Mouse (Mus musculus) heart, postnatal 14 days (tissue): ENCODE measurements at regions not wholly inside any gene's neighbourhood (a gene's known extent, or its start where the extent isn't known, plus 50 kb on each side); places are given as distances from the start of the nearest gene placed in this dataset.

Experiments
- DNase-seq, 2 experiments: peaks; one replicate each; pipeline ENCODE4 v3.0.0; 2021 to 2022
- intact Hi-C: fragments of 180-260 bp; cut with DNase I; formaldehyde crosslinking; loops from one replicate; pipeline ENCODE4 v1.15.1; 2025

- no peak for DNase-seq
- intact Hi-C loops: loop anchor here (1.0 kb wide), 1 partner anchor 101 kb away; no protein-coding TSS in a partner anchor
These were observed 49.9 kb upstream of the Eed start for GRCm38 (mm10) chr7:90030486-90031250.

GRCm38 (mm10) chr7:90033086-90033485 lies 52.3 kb upstream of the Eed start:
- DNase-seq: no peak
- intact Hi-C loops: no loop called here

- peak; percentile 23 to 24 for DNase-seq
- intact Hi-C loops: no loop called here
These were observed 53.0 kb upstream of the Eed start for GRCm38 (mm10) chr7:90033640-90034312.

- intact Hi-C loops: no loop called here
These were observed 53.7 kb upstream of the Eed start for GRCm38 (mm10) chr7:90034498-90034897.

GRCm38 (mm10) chr7:90035396-90035795 lies 54.6 kb upstream of the Eed start:
- intact Hi-C loops: no loop called here
- DNase-seq: no peak

More at GRCm38 (mm10) chr7:90034498-90034897, 53.7 kb upstream of the Eed start:
- no peak for DNase-seq

GRCm38 (mm10) chr7:90037736-90038135 lies 57.0 kb upstream of the Eed start:
- DNase-seq: no peak
- intact Hi-C loops: no loop called here

- no peak for DNase-seq
- intact Hi-C loops: no loop called here
These were observed 58.7 kb upstream of the Eed start for GRCm38 (mm10) chr7:90039504-90039903.

GRCm38 (mm10) chr7:90040581-90041340 lies 60.0 kb upstream of the Eed start:
- intact Hi-C loops: no loop called here
- peak; percentile 61 to 69 for DNase-seq

GRCm38 (mm10) chr7:90041565-90042024 lies 60.8 kb upstream of the Eed start:
- no peak for DNase-seq
- intact Hi-C loops: no loop called here

GRCm38 (mm10) chr7:90042364-90042763 lies 61.6 kb upstream of the Eed start:
- intact Hi-C loops: no loop called here
- no peak for DNase-seq

GRCm38 (mm10) chr7:90043526-90043925 lies 62.7 kb upstream of the Eed start:
- DNase-seq: no peak
- intact Hi-C loops: no loop called here

- intact Hi-C loops: no loop called here
These were observed 63.4 kb upstream of the Eed start for GRCm38 (mm10) chr7:90044100-90044698.

GRCm38 (mm10) chr7:90045208-90045800 lies 64.5 kb upstream of the Eed start:
- DNase-seq: no peak
- intact Hi-C loops: no loop called here

More at GRCm38 (mm10) chr7:90044100-90044698, 63.4 kb upstream of the Eed start:
- DNase-seq: no peak

- intact Hi-C loops: no loop called here
- DNase-seq: no peak
These were observed 65.4 kb upstream of the Eed start for GRCm38 (mm10) chr7:90046228-90046627.

- DNase-seq: no peak
- intact Hi-C loops: no loop called here
These were observed 66.1 kb upstream of the Eed start for GRCm38 (mm10) chr7:90046862-90047261.

- intact Hi-C loops: no loop called here
- DNase-seq: peak in 1 of 2 experiments; percentile 20
These were observed 67.9 kb upstream of the Eed start for GRCm38 (mm10) chr7:90048401-90049307.

GRCm38 (mm10) chr7:90049831-90050237 lies 69.1 kb upstream of the Eed start:
- DNase-seq: no peak
- intact Hi-C loops: no loop called here

GRCm38 (mm10) chr7:90054795-90055511 lies 74.2 kb upstream of the Eed start:
- intact Hi-C loops: no loop called here

GRCm38 (mm10) chr7:90057947-90058346 lies 72.1 kb upstream of the Picalm start:
- intact Hi-C loops: no loop called here
- no peak for DNase-seq

More at GRCm38 (mm10) chr7:90054795-90055511, 74.2 kb upstream of the Eed start:
- no peak for DNase-seq
